Mouse (Mus musculus) heart, postnatal 14 days (tissue): ENCODE results near the gene Gm128. TPM values are rescaled to one million over a fixed set of nuclear protein-coding genes. Genes with fewer than 3 reads are reported as not detected.

Experiments
- DNase-seq, 2 experiments: peaks; one replicate each; pipeline ENCODE4 v3.0.0; 2021 to 2022
- intact Hi-C: fragments of 180-260 bp; cut with DNase I; formaldehyde crosslinking; loops from one replicate; pipeline ENCODE4 v1.15.1; 2025
- total RNA-seq, 2 experiments: library from RNA; stranded (reverse); gene quantifications; 2 replicates each; pipeline ENCODE4 v1.2.3; 2021

Gm128 gene
- total RNA-seq, 2 experiments from 2014 or later: not detected

DNA sequence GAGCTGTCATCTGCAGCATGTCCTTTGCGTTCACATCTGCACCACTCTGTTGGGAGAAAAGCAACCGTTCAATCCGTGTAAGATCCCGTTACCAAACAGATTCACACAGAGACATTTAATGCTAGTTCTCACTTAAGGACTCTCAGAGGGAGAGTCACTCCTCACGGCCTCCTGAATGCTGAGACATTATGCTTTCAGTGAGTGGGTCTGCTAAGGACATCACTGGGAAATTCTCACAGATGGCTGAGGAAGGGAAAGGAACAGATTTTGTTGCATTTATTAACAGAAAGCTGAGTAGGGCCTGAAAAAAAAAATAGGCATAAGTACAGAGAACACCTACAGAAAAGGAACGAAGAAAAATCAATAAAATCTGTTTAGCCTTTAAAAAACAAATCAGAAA, 37.5 kb downstream of the Gm128 start:
- DNase-seq: no peak
- intact Hi-C loops: no loop called here

DNA sequence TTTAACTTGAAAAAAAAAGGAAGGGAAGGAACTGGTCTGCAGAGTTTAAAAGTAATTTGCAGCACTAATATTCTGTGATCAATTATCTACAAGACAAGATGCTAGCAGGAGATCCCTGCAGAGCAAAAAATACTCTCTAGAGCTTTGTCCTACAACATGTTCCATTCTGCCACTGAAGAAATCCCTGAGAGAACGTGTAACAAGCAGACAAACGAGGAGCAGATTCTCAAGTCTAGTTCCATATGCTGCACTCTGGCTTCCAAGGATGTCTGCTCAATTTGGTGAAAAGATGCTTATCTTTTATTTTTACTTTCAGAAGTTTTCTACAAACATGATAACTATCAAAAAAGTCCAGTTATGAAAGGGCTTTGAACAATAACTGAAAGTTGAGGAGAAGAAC, 40.8 kb downstream of the Gm128 start:
- intact Hi-C loops: no loop called here

DNA sequence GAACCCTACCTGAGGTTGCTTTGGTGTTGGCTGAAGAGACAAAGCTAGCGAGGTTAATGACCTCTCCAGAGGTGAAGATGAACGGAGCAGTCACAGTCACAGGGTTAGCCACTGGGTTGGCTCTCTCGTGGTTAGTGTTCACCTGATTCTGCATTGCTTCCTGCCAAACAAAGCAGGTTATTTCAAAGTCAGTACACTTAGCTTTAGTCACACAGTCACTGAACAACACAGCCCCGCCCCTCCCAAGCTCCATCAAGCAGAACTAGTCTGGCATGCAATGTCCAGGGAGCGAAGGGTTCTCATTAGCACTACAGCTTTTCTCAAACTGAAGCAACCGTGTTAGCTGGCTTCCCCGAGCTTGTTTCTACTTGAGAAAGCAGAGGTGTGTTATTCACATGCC, 41.3 kb downstream of the Gm128 start:
- intact Hi-C loops: no loop called here
- no peak for DNase-seq

More for the DNA sequence above, 40.8 kb downstream of the Gm128 start:
- no peak for DNase-seq

DNA sequence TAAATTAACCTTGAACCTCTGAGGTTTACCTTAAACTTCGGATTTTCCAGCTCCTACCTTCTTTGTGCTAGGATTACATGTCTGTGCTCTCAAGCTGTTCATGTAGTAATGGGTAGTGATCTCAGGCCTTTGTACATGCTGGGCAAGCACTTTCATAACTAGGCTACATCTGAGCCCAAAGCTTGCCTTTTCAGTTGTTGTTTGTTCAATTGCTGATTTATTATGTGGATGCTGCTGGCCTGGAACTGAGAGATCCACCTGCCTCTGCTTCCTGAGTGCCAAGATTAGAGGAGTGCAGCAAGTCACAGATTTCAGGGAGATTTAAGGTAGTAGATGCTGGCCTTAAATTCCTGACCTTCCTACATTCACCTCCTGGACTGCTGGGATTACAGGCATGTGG, 42.3 kb downstream of the Gm128 start:
- intact Hi-C loops: no loop called here
- DNase-seq: no peak

DNA sequence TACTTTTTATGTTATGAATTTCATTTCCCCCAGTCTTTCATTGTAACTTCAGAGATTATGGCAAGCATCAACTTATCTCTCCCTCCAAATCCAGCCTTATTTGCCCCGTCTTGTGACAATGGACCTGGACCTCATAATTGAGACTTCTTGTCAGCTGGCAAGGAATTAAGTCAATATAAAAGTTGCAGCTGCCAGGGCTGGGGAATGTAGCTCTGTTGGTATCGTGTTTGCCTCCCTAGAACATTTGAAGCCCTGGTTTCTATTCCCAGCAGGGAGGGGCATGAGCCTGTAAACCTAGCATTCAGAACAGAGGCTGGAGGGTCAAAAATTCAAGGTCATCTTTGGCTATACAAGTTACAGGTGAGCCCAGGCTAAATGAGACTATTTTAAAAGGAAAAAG, 45.6 kb downstream of the Gm128 start:
- intact Hi-C loops: no loop called here
- no peak for DNase-seq

DNA sequence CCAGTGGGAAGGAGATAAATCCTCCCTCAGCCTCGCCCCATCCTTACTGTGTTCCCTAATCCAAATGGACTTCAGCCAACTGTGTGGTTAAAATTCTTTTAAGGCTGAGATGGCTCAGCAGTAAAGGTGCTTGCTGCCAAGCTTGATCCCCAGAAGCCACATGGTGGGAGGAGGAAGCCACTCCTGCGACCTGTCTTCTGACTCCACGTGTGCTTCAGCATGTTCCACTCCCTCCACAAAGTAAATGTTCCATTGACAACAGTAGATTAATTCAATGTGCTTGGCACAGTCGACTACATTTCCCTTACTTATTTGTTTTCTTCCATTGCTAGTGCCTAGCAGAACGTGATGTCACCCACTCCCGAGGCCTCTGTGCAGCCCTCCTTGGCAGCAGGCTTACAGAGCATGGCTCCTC, 46.7 kb downstream of the Gm128 start:
- intact Hi-C loops: no loop called here
- DNase-seq: no peak

Other genes with a start within 250 kb of the Gm128 start
- 10 to 100 TPM; 15.4 to 16.8 TPM for gene Zfp687, start 226.2 kb downstream of the Gm128 start, total RNA-seq
- 100 to 1,000 TPM; 118 to 132 TPM for gene Psmd4, start 199.0 kb downstream of the Gm128 start, total RNA-seq
- gene Pip5k1a, start 134.7 kb downstream of the Gm128 start, total RNA-seq: 10 to 100 TPM; 18.3 to 19.2 TPM
- gene Vps72, start 130.6 kb downstream of the Gm128 start, total RNA-seq: 10 to 100 TPM; 32.4 to 32.5 TPM
- gene Tmod4, start 117.1 kb downstream of the Gm128 start, total RNA-seq: 10 to 100 TPM; 10.6 to 11.1 TPM
- 10 to 100 TPM; 29.5 to 33.5 TPM for gene Scnm1, start 107.6 kb downstream of the Gm128 start, total RNA-seq
- 1 to 10 TPM; 6.4 to 7.4 TPM for gene Lysmd1, start 107.5 kb downstream of the Gm128 start, total RNA-seq
- gene Tnfaip8l2, start 99.2 kb downstream of the Gm128 start, total RNA-seq: 1 to 10 TPM; 3.0 to 3.1 TPM
- 10 to 100 TPM in 1 of 2 experiments, 1 to 10 TPM in 1; 5.8 to 11.8 TPM for gene Sema6c, start 81.1 kb downstream of the Gm128 start, total RNA-seq
- 10 to 100 TPM; 14.9 to 15.0 TPM for gene Gabpb2, start 23.7 kb downstream of the Gm128 start, total RNA-seq
- 10 to 100 TPM; 31.9 to 33.6 TPM for gene Cdc42se1, start 12.9 kb downstream of the Gm128 start, total RNA-seq
- gene Mllt11, start 9.4 kb downstream of the Gm128 start, total RNA-seq: 1 to 10 TPM; 6.7 to 7.8 TPM
- under 1 TPM in 1 of 2 experiments, not detected in 1; 0.32 TPM for gene Bnipl, start 9.6 kb upstream of the Gm128 start, total RNA-seq
- 10 to 100 TPM; 22.3 to 25.8 TPM for gene Mindy1, start 39.7 kb upstream of the Gm128 start, total RNA-seq
- gene Prune1, start 40.5 kb upstream of the Gm128 start, total RNA-seq: 10 to 100 TPM; 19.8 to 20.4 TPM
- gene Anxa9, start 65.6 kb upstream of the Gm128 start, total RNA-seq: under 1 TPM; 0.38 to 0.76 TPM
- 10 to 100 TPM; 47.4 to 47.6 TPM for gene Cers2, start 73.2 kb upstream of the Gm128 start, total RNA-seq
- gene Setdb1, start 115.6 kb upstream of the Gm128 start, total RNA-seq: 10 to 100 TPM; 14.1 to 14.4 TPM
- gene 4930558C23Rik, start 161.2 kb upstream of the Gm128 start, total RNA-seq: not detected
- 10 to 100 TPM; 45.0 to 48.6 TPM for gene Arnt, start 192.8 kb upstream of the Gm128 start, total RNA-seq